Mouse (Mus musculus) limb, embryonic 13.5 days (tissue): ENCODE results near the gene Rgl1. TPM values are rescaled to one million over a fixed set of nuclear protein-coding genes. Genes with fewer than 3 reads are reported as not detected.
A peak's percentile ranks its signal among the peaks of the same experiment; 100 is the strongest.

ENCODE experiments used
- ATAC-seq: fragments of 200-750 bp; cut with Nextera tagmentation; 2 replicates; pipeline ENCODE4 v1.8.0; 2017; ENCODE audit warnings: low read depth, moderate number of reproducible peaks, moderate TSS enrichment; ENCODE audit not compliant: low FRiP score
- H3K27ac ChIP-seq: fragments of 300-500 bp; sonication (generic); 2 replicates; pipeline ENCODE4 v1.5.1; 2015; ENCODE audit warnings: inconsistent platforms, mild to moderate bottlenecking, moderate library complexity
- H3K27me3 ChIP-seq: fragments of 300-500 bp; sonication (generic); 2 replicates; pipeline ENCODE4 v1.6.1; 2015; ENCODE audit warnings: mild to moderate bottlenecking, inconsistent platforms
- H3K36me3 ChIP-seq: fragments of 300-500 bp; sonication (generic); 2 replicates; pipeline ENCODE4 v1.6.1; 2015; ENCODE audit warnings: inconsistent platforms, mild to moderate bottlenecking, moderate library complexity
- H3K4me1 ChIP-seq: fragments of 300-500 bp; sonication (generic); 2 replicates; pipeline ENCODE4 v1.6.1; 2015; ENCODE audit warnings: inconsistent platforms
- H3K4me2 ChIP-seq: fragments of 300-500 bp; sonication (generic); replicated peaks from 2 replicates; pipeline ENCODE4 v1.6.1; 2015; ENCODE audit warnings: inconsistent platforms, mild to moderate bottlenecking, moderate library complexity
- H3K4me3 ChIP-seq: fragments of 300-500 bp; sonication (generic); 2 replicates; pipeline ENCODE4 v1.5.1; 2015; ENCODE audit warnings: moderate library complexity, mild to moderate bottlenecking, inconsistent platforms
- H3K9ac ChIP-seq: fragments of 300-500 bp; sonication (generic); 2 replicates; pipeline ENCODE4 v1.6.1; 2015; ENCODE audit warnings: mild to moderate bottlenecking, inconsistent platforms
- H3K9me3 ChIP-seq: fragments of 300-500 bp; sonication (generic); 2 replicates; pipeline ENCODE4 v1.6.1; 2016; ENCODE audit warnings: inconsistent platforms
- WGBS: fragments of 180-500 bp; shearing (Covaris S2); methylation state at CpG from one replicate; pipeline ENCODE4 v1.1.7; 2015; 5-methylcytosine and 5-hydroxymethylcytosine counted together
- polyA plus RNA-seq: library from polyadenylated mRNA; unstranded; fragments of >200 nt; fragmentation: Nextera tagmentation; extraction: Ambion mirVana; gene quantifications from 2 replicates; pipeline ENCODE4 v1.2.1, GENCODE M21; 2015

Gene Rgl1
- polyA plus RNA-seq, 1 experiment from 2014 or later: 41.7 TPM

DNA sequence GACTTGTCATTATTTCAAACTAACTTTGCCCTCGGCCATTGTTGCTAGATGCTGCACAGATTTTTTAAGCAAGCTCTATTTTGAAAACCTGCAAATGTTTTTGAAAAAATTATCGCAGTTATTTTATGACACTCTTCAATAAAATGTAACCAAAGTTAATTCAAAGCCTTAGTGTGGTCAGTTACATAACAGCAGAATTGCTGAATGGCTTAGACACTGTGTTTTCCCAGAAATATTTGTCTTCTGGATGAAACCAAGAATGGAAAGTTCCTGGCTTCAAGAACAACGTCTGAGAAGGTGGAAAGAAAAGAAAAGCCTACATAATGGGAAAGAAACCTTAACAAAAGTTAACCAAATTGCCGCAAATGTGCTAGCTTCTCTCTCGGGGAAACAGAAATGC lies 131.5 kb downstream of the Rgl1 start:
- Histone ChIP-seq H3K36me3 (no peaks in the 10 kb centered on the region), H3K4me1 (peaks cover 11% of the 10 kb centered on the region), H3K27me3 (no peaks in the 10 kb centered on the region), H3K4me3 (no peak overlapping the region), H3K9ac (no peak overlapping the region), H3K9me3 (peaks cover 4% of the 10 kb centered on the region; the same call in 1 of the 2 replicates), H3K27ac (no peak overlapping the region), H3K4me2 (no peak overlapping the region)
- 73% methylated on average over 5 of the region's 5 CpGs for WGBS
- no peak for ATAC-seq

DNA sequence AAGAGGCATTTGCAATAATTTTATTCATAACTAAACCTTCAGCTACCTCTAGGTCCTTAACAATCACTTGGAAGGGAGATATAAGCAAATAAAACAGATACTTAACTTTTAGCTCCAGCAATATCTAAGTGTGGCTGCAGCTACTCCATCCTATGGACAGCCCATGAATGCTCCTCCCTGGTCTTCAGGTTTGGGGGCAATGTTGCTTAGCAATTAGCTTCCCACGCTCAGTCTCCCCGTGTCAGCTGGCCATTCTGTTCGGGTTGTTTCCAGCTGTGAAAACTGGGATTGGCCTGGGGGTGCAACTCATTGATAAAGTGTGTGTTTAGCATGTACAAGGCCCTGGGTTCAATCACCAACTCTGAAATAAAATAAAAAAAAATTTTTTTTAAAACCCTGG lies 136.4 kb downstream of the Rgl1 start:
- H3K27me3 ChIP-seq: no peaks in the 10 kb centered on the region
- ATAC-seq: no peak
- H3K9ac ChIP-seq: no peak overlapping the region
- peaks cover 4% of the 10 kb centered on the region; the same call in 1 of the 2 replicates for H3K9me3 ChIP-seq
- no peaks in the 10 kb centered on the region for H3K36me3 ChIP-seq
- no peak overlapping the region for H3K4me2 ChIP-seq
- H3K4me3 ChIP-seq: no peak overlapping the region
- peaks cover 8% of the 10 kb centered on the region for H3K4me1 ChIP-seq
- WGBS: 68% methylated on average over 3 of the region's 3 CpGs
- H3K27ac ChIP-seq: no peak overlapping the region

DNA sequence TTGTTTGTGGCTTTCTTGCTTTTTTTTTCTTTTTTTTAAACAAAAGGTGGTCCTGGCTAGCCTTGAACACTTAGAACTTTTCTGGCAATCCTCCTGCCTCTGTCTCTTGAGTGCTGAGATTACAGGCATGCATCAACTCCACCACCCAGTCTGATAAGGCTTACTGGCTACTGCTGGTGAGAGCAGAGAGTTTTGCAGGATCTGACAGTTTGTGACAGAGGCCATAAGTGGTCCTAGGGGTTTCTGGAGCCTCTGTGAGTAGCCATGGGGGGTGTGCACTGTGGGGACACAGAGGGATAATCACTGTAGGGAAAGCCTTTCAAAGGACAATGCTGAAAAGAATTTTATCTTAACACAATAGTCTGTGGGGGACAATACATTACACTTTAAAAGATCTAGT lies 140.5 kb downstream of the Rgl1 start:
- no peaks in the 10 kb centered on the region for H3K27me3 ChIP-seq
- no peak for ATAC-seq
- peaks cover 31% of the 10 kb centered on the region for H3K4me1 ChIP-seq
- H3K9ac ChIP-seq: no peak overlapping the region
- no peaks in the 10 kb centered on the region for H3K9me3 ChIP-seq
- peak overlapping the region; percentile 69; the same call in 1 of the 2 replicates for H3K4me3 ChIP-seq
- H3K27ac ChIP-seq: no peak overlapping the region
- no peaks in the 10 kb centered on the region for H3K36me3 ChIP-seq
- peak overlapping the region; percentile 80 for H3K4me2 ChIP-seq

DNA sequence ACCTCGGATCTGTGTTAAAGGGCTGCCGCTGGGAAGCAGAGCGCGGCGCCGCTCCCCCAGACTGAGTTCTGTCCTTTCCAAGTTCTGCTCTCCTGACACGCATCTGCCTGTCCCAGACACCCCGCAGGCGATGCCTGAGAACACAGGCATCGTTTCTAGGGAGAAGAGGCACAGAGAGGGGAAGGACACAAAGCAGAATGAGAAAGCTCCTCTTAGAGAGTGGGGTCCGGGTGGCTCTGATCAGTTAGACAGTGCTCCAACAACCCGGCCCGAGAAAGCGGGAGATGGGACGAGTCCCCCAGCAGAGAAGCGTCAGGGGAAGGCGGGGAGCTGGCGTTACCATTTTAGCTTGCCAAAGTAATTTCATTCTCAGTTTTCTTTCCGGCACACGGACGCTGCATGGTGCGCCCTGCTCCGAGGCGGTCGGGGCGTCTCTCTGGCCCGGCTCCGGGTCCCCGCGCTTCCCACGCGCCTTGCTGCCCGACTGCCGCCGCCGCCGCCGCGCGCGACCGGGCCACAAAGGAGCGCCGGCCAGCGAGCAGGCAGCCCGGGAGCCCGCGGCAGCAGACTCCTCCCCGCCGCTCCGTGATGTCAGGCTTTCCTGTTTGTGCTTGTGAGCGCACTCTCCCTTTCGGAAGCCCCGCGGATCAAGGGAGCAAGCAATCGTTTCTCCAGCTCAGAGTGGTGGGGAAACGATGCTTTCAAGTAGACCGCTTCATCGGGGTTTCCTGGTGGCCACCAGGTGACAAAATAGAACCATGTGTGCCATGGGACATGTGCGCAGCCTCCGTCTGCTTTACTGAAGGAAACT lies 141.3 kb downstream of the Rgl1 start:
- H3K4me2 ChIP-seq: peak overlapping the region; percentile 80
- peak overlapping the region; percentile 69 for H3K4me3 ChIP-seq
- 0% methylated on average over 59 of the region's 61 CpGs for WGBS
- H3K9ac ChIP-seq: peak overlapping the region; percentile 75
- H3K4me1 ChIP-seq: peaks cover 31% of the 10 kb centered on the region
- ATAC-seq: peak; percentile 79
- no peaks in the 10 kb centered on the region for H3K9me3 ChIP-seq
- H3K36me3 ChIP-seq: peaks cover under 1% of the 10 kb centered on the region; the same call in 1 of the 2 replicates
- peak overlapping the region; percentile 88 for H3K27ac ChIP-seq
- no peaks in the 10 kb centered on the region for H3K27me3 ChIP-seq

GRCm38 (mm10) chr1:152623375-152624270 lies 142.5 kb downstream of the Rgl1 start:
- peak overlapping the region; percentile 80 for H3K4me2 ChIP-seq
- H3K9me3 ChIP-seq: peaks cover 4% of the 10 kb centered on the region; the same call in 1 of the 2 replicates
- H3K4me3 ChIP-seq: peak overlapping the region; percentile 69
- H3K4me1 ChIP-seq: peaks cover 31% of the 10 kb centered on the region
- H3K9ac ChIP-seq: peak overlapping the region; percentile 75
- no peaks in the 10 kb centered on the region for H3K27me3 ChIP-seq
- WGBS: 22% methylated on average over 12 of the region's 12 CpGs
- H3K36me3 ChIP-seq: peaks cover 11% of the 10 kb centered on the region
- ATAC-seq: no peak
- H3K27ac ChIP-seq: no peak overlapping the region; the same call in 1 of the 2 replicates

GRCm38 (mm10) chr1:152622765-152623211 lies 143.4 kb downstream of the Rgl1 start:
- peaks cover 14% of the 10 kb centered on the region for H3K36me3 ChIP-seq
- peaks cover 34% of the 10 kb centered on the region for H3K4me1 ChIP-seq
- H3K27ac ChIP-seq: no peak overlapping the region
- H3K27me3 ChIP-seq: no peaks in the 10 kb centered on the region
- peak overlapping the region; percentile 69 for H3K4me3 ChIP-seq
- H3K9ac ChIP-seq: no peak overlapping the region
- ATAC-seq: no peak
- WGBS: 34% methylated on average over 9 of the region's 9 CpGs
- peaks cover 6% of the 10 kb centered on the region; the same call in 1 of the 2 replicates for H3K9me3 ChIP-seq
- H3K4me2 ChIP-seq: peak overlapping the region; percentile 80

- no peak overlapping the region for H3K4me3 ChIP-seq
- H3K4me1 ChIP-seq: peaks cover 43% of the 10 kb centered on the region
- no peaks in the 10 kb centered on the region for H3K27me3 ChIP-seq
- no peak overlapping the region for H3K4me2 ChIP-seq
- H3K36me3 ChIP-seq: peaks cover 15% of the 10 kb centered on the region
- WGBS: 82% methylated on average over 4 of the region's 4 CpGs
- no peak for ATAC-seq
- H3K9me3 ChIP-seq: peaks cover 6% of the 10 kb centered on the region; the same call in 1 of the 2 replicates
- H3K9ac ChIP-seq: no peak overlapping the region
- H3K27ac ChIP-seq: no peak overlapping the region
Observed at GRCm38 (mm10) chr1:152621624-152622023, 144.5 kb downstream of the Rgl1 start.

- H3K4me2 ChIP-seq: no peak overlapping the region
- H3K4me3 ChIP-seq: no peak overlapping the region
- peaks cover 22% of the 10 kb centered on the region for H3K36me3 ChIP-seq
- H3K9ac ChIP-seq: no peak overlapping the region
- ATAC-seq: no peak
- no peak overlapping the region for H3K27ac ChIP-seq
- 75% methylated on average over 9 of the region's 9 CpGs for WGBS
- peaks cover 6% of the 10 kb centered on the region; the same call in 1 of the 2 replicates for H3K9me3 ChIP-seq
- H3K4me1 ChIP-seq: peaks cover 40% of the 10 kb centered on the region
- no peaks in the 10 kb centered on the region for H3K27me3 ChIP-seq
Observed at GRCm38 (mm10) chr1:152619396-152619795, 146.8 kb downstream of the Rgl1 start.

DNA sequence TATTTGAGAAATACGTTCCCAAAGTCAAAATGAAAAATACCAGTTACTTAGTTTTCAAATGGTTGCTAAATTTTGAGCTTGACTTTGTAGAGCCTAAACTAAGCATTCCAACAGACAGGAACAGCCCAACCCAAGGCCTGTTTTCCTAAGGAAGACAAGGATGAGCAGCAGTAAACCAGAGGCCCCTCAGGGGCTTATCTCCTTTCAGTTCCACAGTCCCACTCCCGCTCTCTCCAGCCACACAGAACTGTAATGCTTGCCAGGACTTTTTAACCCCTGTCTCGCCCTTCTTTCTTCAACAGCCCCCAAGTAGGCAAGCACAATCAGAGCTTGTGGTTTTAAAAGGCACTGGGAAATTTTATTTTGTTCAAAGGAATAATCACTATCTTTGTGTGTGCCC lies 147.3 kb downstream of the Rgl1 start:
- ATAC-seq: no peak
- Histone ChIP-seq H3K4me2 (no peak overlapping the region), H3K9me3 (peaks cover 6% of the 10 kb centered on the region; the same call in 1 of the 2 replicates), H3K27me3 (no peaks in the 10 kb centered on the region), H3K4me3 (no peak overlapping the region), H3K36me3 (peaks cover 22% of the 10 kb centered on the region), H3K4me1 (peaks cover 40% of the 10 kb centered on the region), H3K27ac (no peak overlapping the region), H3K9ac (no peak overlapping the region)
- 80% methylated on average over 3 of the region's 3 CpGs for WGBS

GRCm38 (mm10) chr1:152618381-152618780 lies 147.8 kb downstream of the Rgl1 start:
- Histone ChIP-seq H3K9ac (no peak overlapping the region), H3K27ac (no peak overlapping the region), H3K4me2 (no peak overlapping the region), H3K27me3 (no peaks in the 10 kb centered on the region), H3K36me3 (peaks cover 22% of the 10 kb centered on the region), H3K9me3 (peaks cover 6% of the 10 kb centered on the region; the same call in 1 of the 2 replicates), H3K4me3 (no peak overlapping the region), H3K4me1 (peaks cover 35% of the 10 kb centered on the region)
- WGBS: 56% methylated on average over 1 of the region's 1 CpGs
- no peak for ATAC-seq

DNA sequence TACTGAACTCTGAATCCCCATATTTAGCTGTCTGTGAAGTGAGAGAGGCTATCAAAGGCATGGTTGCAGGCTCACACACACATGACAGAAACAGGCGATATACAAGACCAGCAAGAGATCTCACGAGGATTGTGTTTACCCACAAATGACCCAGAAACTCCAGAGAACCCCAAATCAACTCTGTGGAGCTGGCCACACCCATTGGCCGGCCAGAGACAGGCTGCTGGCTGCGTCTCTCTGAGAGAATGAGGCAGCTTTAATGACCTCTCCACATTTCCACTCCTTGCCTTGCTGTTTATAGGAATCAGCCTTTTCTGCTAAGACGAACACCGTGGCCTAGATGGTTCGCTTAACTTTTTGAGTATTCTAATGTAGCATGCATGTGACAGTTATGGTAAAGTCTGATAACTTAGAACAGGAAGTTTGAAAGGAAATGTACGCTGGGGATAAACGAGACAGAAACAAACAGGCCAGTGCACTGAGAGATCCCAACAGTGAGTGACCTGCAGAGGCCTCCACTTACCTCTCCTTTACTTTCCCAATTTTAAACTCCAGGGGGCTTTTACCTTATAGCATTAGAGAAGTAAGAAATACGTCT lies 148.3 kb downstream of the Rgl1 start:
- Histone ChIP-seq H3K36me3 (peaks cover 22% of the 10 kb centered on the region), H3K9ac (no peak overlapping the region), H3K4me1 (peaks cover 30% of the 10 kb centered on the region), H3K27me3 (no peaks in the 10 kb centered on the region), H3K9me3 (peaks cover 6% of the 10 kb centered on the region; the same call in 1 of the 2 replicates), H3K27ac (peak overlapping the region; percentile 48; the same call in 1 of the 2 replicates), H3K4me2 (no peak overlapping the region), H3K4me3 (no peak overlapping the region)
- ATAC-seq: no peak
- WGBS: 72% methylated on average over 10 of the region's 10 CpGs
